Mouse (Mus musculus) left cerebral cortex, adult 2 months (tissue): ENCODE measurements around the gene Bmper. TPM values are rescaled to one million over a fixed set of nuclear protein-coding genes. Genes with fewer than 3 reads are reported as not detected.

Source experiments
- DNase-seq, 2 experiments: peaks; one replicate each; pipeline ENCODE4 v3.0.0; 2021 to 2022; ENCODE audit warnings: low spot score in 2 of 2, mixed read lengths in 1 of 2; ENCODE audit errors: extremely low spot score in 1 of 2
- H3K27ac ChIP-seq: fragments of 200-600 bp; 2 replicates; pipeline ENCODE4 v1.8.1; 2022
- H3K4me3 ChIP-seq: fragments of 200-600 bp; 2 replicates; pipeline ENCODE4 v1.8.1; 2022
- CTCF ChIP-seq: fragments of 200-600 bp; IDR thresholded peaks from 2 replicates; pipeline ENCODE4 v1.8.1; 2022; ENCODE audit warnings: antibody characterized with exemption, mild to moderate bottlenecking, moderate library complexity
- intact Hi-C: fragments of 180-260 bp; cut with DNase I; formaldehyde crosslinking; loops from one replicate; pipeline ENCODE4 v1.15.1; 2025
- total RNA-seq, 2 experiments: library from RNA; stranded (reverse); gene quantifications; 2 replicates each; pipeline ENCODE4 v1.2.3; 2021

The Bmper gene
- total RNA-seq, 2 experiments from 2014 or later, result 6.9 to 8.6 TPM

- no peak overlapping the region for H3K4me3 ChIP-seq
- intact Hi-C loops, result no loop called here
- H3K27ac ChIP-seq, result no peak overlapping the region
- DNase-seq, result no peak
- no peak for TF ChIP-seq CTCF
These were observed 190.1 kb downstream of the Bmper start for GRCm38 (mm10) chr9:23412956-23413355.

GRCm38 (mm10) chr9:23419107-23419506 lies 196.2 kb downstream of the Bmper start:
- intact Hi-C loops, result no loop called here
- no peak for DNase-seq
- Histone ChIP-seq H3K4me3 (no peak overlapping the region), H3K27ac (no peak overlapping the region)
- peak; percentile 24 for TF ChIP-seq CTCF

- no peak for DNase-seq
- no peak for TF ChIP-seq CTCF
- no peak overlapping the region for H3K27ac ChIP-seq
- no peak overlapping the region for H3K4me3 ChIP-seq
- intact Hi-C loops, result no loop called here
These were observed 200.9 kb downstream of the Bmper start for GRCm38 (mm10) chr9:23423748-23424147.

GRCm38 (mm10) chr9:23432631-23433030 lies 209.8 kb downstream of the Bmper start:
- intact Hi-C loops, result no loop called here
- Histone ChIP-seq H3K27ac (no peak overlapping the region), H3K4me3 (no peak overlapping the region)
- no peak for DNase-seq
- no peak for TF ChIP-seq CTCF

- no peak overlapping the region for H3K4me3 ChIP-seq
- no peak for DNase-seq
- H3K27ac ChIP-seq, result no peak overlapping the region
- intact Hi-C loops, result no loop called here
- TF ChIP-seq CTCF, result no peak
These were observed 210.4 kb downstream of the Bmper start for GRCm38 (mm10) chr9:23433238-23433637.

- Histone ChIP-seq H3K4me3 (no peak overlapping the region), H3K27ac (no peak overlapping the region)
- intact Hi-C loops, result no loop called here
- no peak for TF ChIP-seq CTCF
- no peak for DNase-seq
These were observed 213.9 kb downstream of the Bmper start for GRCm38 (mm10) chr9:23436751-23437150.

- no peak overlapping the region for H3K27ac ChIP-seq
- intact Hi-C loops, result no loop called here
- no peak for DNase-seq
- TF ChIP-seq CTCF, result no peak
- H3K4me3 ChIP-seq, result no peak overlapping the region
These were observed 215.8 kb downstream of the Bmper start for GRCm38 (mm10) chr9:23438662-23439061.

- intact Hi-C loops, result no loop called here
- H3K27ac ChIP-seq, result no peak overlapping the region
- no peak for TF ChIP-seq CTCF
- DNase-seq, result no peak
- H3K4me3 ChIP-seq, result no peak overlapping the region
These were observed 219.3 kb downstream of the Bmper start for GRCm38 (mm10) chr9:23442168-23442567.

- intact Hi-C loops, result no loop called here
- DNase-seq, result no peak
- TF ChIP-seq CTCF, result no peak
These were observed 222.1 kb downstream of the Bmper start for GRCm38 (mm10) chr9:23444975-23445374.

GRCm38 (mm10) chr9:23447271-23447961 lies 224.5 kb downstream of the Bmper start:
- no peak overlapping the region for H3K27ac ChIP-seq
- intact Hi-C loops, result no loop called here

More at GRCm38 (mm10) chr9:23444975-23445374, 222.1 kb downstream of the Bmper start:
- Histone ChIP-seq H3K27ac (no peak overlapping the region), H3K4me3 (no peak overlapping the region)

GRCm38 (mm10) chr9:23453309-23453708 lies 230.4 kb downstream of the Bmper start:
- TF ChIP-seq CTCF, result no peak
- no peak for DNase-seq
- H3K4me3 ChIP-seq, result no peak overlapping the region
- no peak overlapping the region for H3K27ac ChIP-seq
- intact Hi-C loops, result no loop called here

More at GRCm38 (mm10) chr9:23447271-23447961, 224.5 kb downstream of the Bmper start:
- no peak for DNase-seq
- no peak for TF ChIP-seq CTCF
- no peak overlapping the region for H3K4me3 ChIP-seq

- TF ChIP-seq CTCF, result no peak
- Histone ChIP-seq H3K27ac (no peak overlapping the region), H3K4me3 (no peak overlapping the region)
- no peak for DNase-seq
- intact Hi-C loops, result no loop called here
These were observed 234.3 kb downstream of the Bmper start for GRCm38 (mm10) chr9:23457186-23457585.

- no peak overlapping the region for H3K4me3 ChIP-seq
- DNase-seq, result no peak
- no peak overlapping the region for H3K27ac ChIP-seq
- intact Hi-C loops, result loop anchor here (5.0 to 10.0 kb wide), 2 partner anchors 122 to 754 kb away; no protein-coding TSS in a partner anchor
- TF ChIP-seq CTCF, result no peak
These were observed 237.8 kb downstream of the Bmper start for GRCm38 (mm10) chr9:23460721-23461120.
